Mouse (Mus musculus) small intestine, adult 2 months (tissue): Measurements from ENCODE around the gene Dok4.

Source experiments
- CTCF ChIP-seq: fragments of 200-500 bp; IDR thresholded peaks from 2 replicates; pipeline ENCODE4 v1.5.1; 2012; ENCODE audit warnings: low read depth, mild to moderate bottlenecking, control low read depth, inconsistent platforms, low read length, moderate library complexity, mixed read lengths; ENCODE audit not compliant: insufficient replicate concordance, insufficient read length; ENCODE audit errors: extremely low read depth
- POLR2A ChIP-seq: fragments of 200-500 bp; IDR thresholded peaks from 2 replicates; pipeline ENCODE4 v1.6.1; 2012; ENCODE audit warnings: low read depth, mild to moderate bottlenecking, control low read depth, inconsistent platforms, low read length, moderate library complexity

- TF ChIP-seq CTCF = no peak
- no peak for TF ChIP-seq POLR2A
Measured at GRCm38 (mm10) chr8:94880742-94881141, 4.6 kb upstream of the Dok4 start.
